Mouse (Mus musculus): Measurements from ENCODE around the gene Rpe65.

- TF ChIP-seq CTCF (IDR thresholded peaks at IDR 0.05): no peak
- TF ChIP-seq POLR2A (IDR thresholded peaks at IDR 0.05; ENCODE audit: insufficient read depth, low read depth, low read length): no peak
- TF ChIP-seq EP300 (IDR thresholded peaks at IDR 0.05; ENCODE audit: insufficient read depth, low read depth, low read length): no peak
Observed at GRCm38 (mm10) chr3:159550224-159550623, 48.8 kb upstream of the Rpe65 start.

Measured in heart, adult 2 months (tissue).